Mouse (Mus musculus) heart, embryonic 13.5 days (tissue): ENCODE data around the gene Dmxl2. TPM values are rescaled to one million over a fixed set of nuclear protein-coding genes. Genes with fewer than 3 reads are reported as not detected.

Experiments used
- ATAC-seq: fragments of 200-750 bp; cut with Nextera tagmentation; 2 replicates; pipeline ENCODE4 v1.8.0; 2017; ENCODE audit warnings: moderate TSS enrichment; ENCODE audit not compliant: insufficient number of reproducible peaks, low FRiP score, low TSS enrichment; ENCODE audit errors: extremely low read depth
- H3K27ac ChIP-seq: fragments of 300-500 bp; sonication (generic); replicated peaks from 2 replicates; pipeline ENCODE4 v1.5.1; 2015; ENCODE audit warnings: moderate library complexity, mild to moderate bottlenecking, inconsistent platforms
- H3K27me3 ChIP-seq: fragments of 300-500 bp; sonication (generic); replicated peaks from 2 replicates; pipeline ENCODE4 v1.6.1; 2015; ENCODE audit warnings: mild to moderate bottlenecking, inconsistent platforms
- H3K36me3 ChIP-seq: fragments of 300-500 bp; sonication (generic); 2 replicates; pipeline ENCODE4 v1.6.1; 2015; ENCODE audit warnings: mild to moderate bottlenecking, inconsistent platforms
- H3K4me1 ChIP-seq: fragments of 300-500 bp; sonication (generic); 2 replicates; pipeline ENCODE4 v1.6.1; 2015; ENCODE audit warnings: inconsistent platforms
- H3K4me2 ChIP-seq: fragments of 300-500 bp; sonication (generic); 2 replicates; pipeline ENCODE4 v1.6.1; 2015; ENCODE audit warnings: inconsistent platforms, mild to moderate bottlenecking, moderate library complexity
- H3K4me3 ChIP-seq: fragments of 300-500 bp; sonication (generic); 2 replicates; pipeline ENCODE4 v1.5.1; 2015; ENCODE audit warnings: moderate library complexity, mild to moderate bottlenecking, inconsistent platforms
- H3K9ac ChIP-seq: fragments of 300-500 bp; sonication (generic); 2 replicates; pipeline ENCODE4 v1.6.1; 2015; ENCODE audit warnings: inconsistent platforms, mild to moderate bottlenecking, moderate library complexity
- H3K9me3 ChIP-seq: fragments of 300-500 bp; sonication (generic); 2 replicates; pipeline ENCODE4 v1.6.1; 2016; ENCODE audit warnings: inconsistent platforms
- WGBS: fragments of 180-500 bp; shearing (Covaris S2); methylation state at CpG from one replicate; pipeline ENCODE4 v1.1.7; 2015; ENCODE audit warnings: mixed read lengths; 5-methylcytosine and 5-hydroxymethylcytosine counted together
- polyA plus RNA-seq: library from polyadenylated mRNA; unstranded; fragments of >200 nt; fragmentation: Nextera tagmentation; extraction: Ambion mirVana; gene quantifications from 2 replicates; pipeline ENCODE4 v1.2.1, GENCODE M21; 2015

Gene Dmxl2
- polyA plus RNA-seq, 1 experiment from 2014 or later = 5.1 TPM

DNA sequence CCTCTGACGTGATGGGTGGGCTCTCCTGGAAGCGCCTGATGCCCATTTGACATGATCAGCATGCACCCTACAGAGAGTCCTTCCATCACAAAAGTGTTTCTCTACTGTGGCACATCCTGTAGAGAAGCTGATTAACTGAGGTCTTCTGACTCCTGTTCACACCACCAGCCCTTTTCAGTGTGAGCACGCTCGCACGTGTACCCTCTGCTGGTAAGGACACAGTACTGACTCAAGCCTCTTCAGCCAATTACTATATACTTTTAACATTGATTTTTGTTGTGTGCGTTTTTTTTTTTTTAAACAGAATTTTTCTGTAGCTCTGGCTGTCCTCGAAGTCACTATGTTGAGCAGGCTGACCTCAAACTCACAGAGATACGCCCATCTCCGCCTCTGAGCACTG is 185.1 kb downstream of the Dmxl2 start:
- H3K4me3 ChIP-seq = no peak overlapping the region
- 56% methylated on average over 9 of the region's 9 CpGs for WGBS
- H3K4me1 ChIP-seq = no peaks in the 10 kb centered on the region
- H3K27ac ChIP-seq = no peak overlapping the region
- no peak overlapping the region for H3K4me2 ChIP-seq
- no peak overlapping the region for H3K9ac ChIP-seq
- H3K27me3 ChIP-seq = 0 out of 2 replicates have a peak, but pooled peaks cover 5% of the 10 kb centered on the region
- H3K36me3 ChIP-seq = no peaks in the 10 kb centered on the region
- no peak for ATAC-seq
- H3K9me3 ChIP-seq = no peaks in the 10 kb centered on the region

Other genes starting within 250 kb of the Dmxl2 start
- not detected in 2 replicates for gene Cyp19a1, start 233.5 kb downstream of the Dmxl2 start, polyA plus RNA-seq
- gene Gldn, start 215.1 kb downstream of the Dmxl2 start, polyA plus RNA-seq = not detected in 2 replicates
- not detected in 2 replicates for gene Sh2d7, start 37.4 kb upstream of the Dmxl2 start, polyA plus RNA-seq
- gene Cib2, start 58.6 kb upstream of the Dmxl2 start, polyA plus RNA-seq = 5.3 and 5.5 TPM in 2 replicates
- 376 and 418 TPM in 2 replicates for gene Idh3a, start 84.7 kb upstream of the Dmxl2 start, polyA plus RNA-seq
- gene Acsbg1, start 160.2 kb upstream of the Dmxl2 start, polyA plus RNA-seq = 0.09 and 0.14 TPM in 2 replicates
- gene Dnaja4, start 197.2 kb upstream of the Dmxl2 start, polyA plus RNA-seq = 23.2 and 27.2 TPM in 2 replicates
- gene Wdr61, start 232.9 kb upstream of the Dmxl2 start, polyA plus RNA-seq = 91.9 and 102 TPM in 2 replicates